Mouse (Mus musculus) megakaryocyte, embryonic 14.5 days (primary cell): ENCODE data around the gene Tnni2. TPM values are rescaled to one million over a fixed set of nuclear protein-coding genes. Genes with fewer than 3 reads are reported as not detected.

Experiments
- H3K27me3 ChIP-seq: replicated peaks from 2 replicates; pipeline ENCODE3; 2012; ENCODE audit warnings: inconsistent platforms
- H3K36me3 ChIP-seq: replicated peaks from 2 replicates; pipeline ENCODE3; 2012; ENCODE audit warnings: low read length, inconsistent platforms, mixed read lengths
- H3K4me1 ChIP-seq: 2 replicates; pipeline ENCODE4 v1.6.1; 2012; ENCODE audit warnings: inconsistent platforms
- H3K4me3 ChIP-seq: replicated peaks from 2 replicates; pipeline ENCODE3; 2012; ENCODE audit warnings: moderate library complexity, mild to moderate bottlenecking, inconsistent platforms
- H3K9me3 ChIP-seq: 2 replicates; pipeline ENCODE4 v1.6.1; 2012; ENCODE audit warnings: inconsistent platforms
- FLI1 ChIP-seq: IDR thresholded peaks from 2 replicates; pipeline ENCODE4 v1.6.1; 2012; ENCODE audit warnings: low read length, inconsistent platforms, mixed read lengths
- GATA1 ChIP-seq: IDR thresholded peaks from 3 replicates; pipeline ENCODE4 v1.6.1; 2012; ENCODE audit warnings: mixed read lengths, low read length, inconsistent platforms, borderline replicate concordance
- polyA plus RNA-seq: library from polyadenylated mRNA; stranded (reverse); fragments of >175 nt; gene quantifications from 2 replicates; pipeline ENCODE4 v1.2.3, GENCODE M21; 2012; ENCODE audit warnings: low replicate concordance; ENCODE audit not compliant: insufficient read depth

Gene Tnni2
- polyA plus RNA-seq, 1 experiment, result 3.4 TPM

- Histone ChIP-seq H3K4me1 (peaks cover 41% of the 10 kb centered on the region), H3K36me3 (no peaks in the 10 kb centered on the region), H3K27me3 (peaks cover 57% of the 10 kb centered on the region), H3K4me3 (no peak overlapping the region), H3K9me3 (peaks cover 5% of the 10 kb centered on the region; the same call in 1 of the 2 replicates)
- TF ChIP-seq GATA1 (no peak), FLI1 (no peak)
Measured at GRCm38 (mm10) chr7:142428213-142428612, 13.4 kb upstream of the Tnni2 start.

- Histone ChIP-seq H3K4me3 (no peak overlapping the region), H3K4me1 (peaks cover 50% of the 10 kb centered on the region), H3K36me3 (no peaks in the 10 kb centered on the region), H3K9me3 (no peaks in the 10 kb centered on the region), H3K27me3 (peaks cover 74% of the 10 kb centered on the region)
- TF ChIP-seq FLI1, result no peak
- TF ChIP-seq GATA1, result no peak
Measured at GRCm38 (mm10) chr7:142430160-142430678, 11.4 kb upstream of the Tnni2 start.

DNA sequence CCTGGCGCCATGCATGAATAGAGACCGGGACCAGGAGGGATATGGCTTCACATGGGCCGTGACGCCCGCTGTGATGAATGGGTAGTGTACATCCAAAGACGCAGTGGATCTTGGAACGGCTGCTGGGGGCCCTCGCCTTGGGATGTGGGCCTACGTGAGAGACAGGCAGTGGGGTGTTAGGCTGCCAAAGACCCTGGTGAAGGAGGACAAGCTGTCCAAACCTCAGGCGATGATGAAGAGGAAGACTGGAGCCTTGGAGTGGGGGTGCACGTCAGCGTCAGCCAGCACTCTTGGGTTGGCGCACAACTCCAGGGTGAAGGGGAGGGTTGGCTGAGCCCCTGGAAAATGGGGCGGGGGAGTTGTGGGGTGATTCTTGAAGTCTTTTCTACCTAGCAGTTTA is 10.5 kb upstream of the Tnni2 start:
- H3K36me3 ChIP-seq, result no peaks in the 10 kb centered on the region
- H3K27me3 ChIP-seq, result peaks cover 74% of the 10 kb centered on the region
- peaks cover 47% of the 10 kb centered on the region for H3K4me1 ChIP-seq
- H3K4me3 ChIP-seq, result no peak overlapping the region
- TF ChIP-seq GATA1 (no peak), FLI1 (no peak)
- H3K9me3 ChIP-seq, result no peaks in the 10 kb centered on the region

GRCm38 (mm10) chr7:142433623-142434022 is 8.0 kb upstream of the Tnni2 start:
- peaks cover 80% of the 10 kb centered on the region for H3K27me3 ChIP-seq
- TF ChIP-seq GATA1 (no peak), FLI1 (no peak)
- H3K36me3 ChIP-seq, result no peaks in the 10 kb centered on the region
- peaks cover 42% of the 10 kb centered on the region for H3K4me1 ChIP-seq
- H3K9me3 ChIP-seq, result no peaks in the 10 kb centered on the region
- no peak overlapping the region for H3K4me3 ChIP-seq

- Histone ChIP-seq H3K4me3 (no peak within 1 kb of the TSS), H3K27me3 (peaks cover 80% of the 10 kb centered on the region), H3K4me1 (peaks cover 42% of the 10 kb centered on the region), H3K9me3 (no peaks in the 10 kb centered on the region), H3K36me3 (no peaks in the 10 kb centered on the region)
- TF ChIP-seq GATA1 (no peak), FLI1 (no peak)
Measured at GRCm38 (mm10) chr7:142434137-142434865, 7.3 kb upstream of the Tnni2 start, which contains the start of gene Syt8. Gene Syt8, plus strand, starts transcription at chr7:142434850.

GRCm38 (mm10) chr7:142435524-142435923 is 6.1 kb upstream of the Tnni2 start:
- TF ChIP-seq FLI1 (no peak), GATA1 (no peak)
- Histone ChIP-seq H3K4me1 (peaks cover 35% of the 10 kb centered on the region), H3K4me3 (no peak overlapping the region), H3K36me3 (no peaks in the 10 kb centered on the region), H3K27me3 (peaks cover 76% of the 10 kb centered on the region), H3K9me3 (no peaks in the 10 kb centered on the region)

DNA sequence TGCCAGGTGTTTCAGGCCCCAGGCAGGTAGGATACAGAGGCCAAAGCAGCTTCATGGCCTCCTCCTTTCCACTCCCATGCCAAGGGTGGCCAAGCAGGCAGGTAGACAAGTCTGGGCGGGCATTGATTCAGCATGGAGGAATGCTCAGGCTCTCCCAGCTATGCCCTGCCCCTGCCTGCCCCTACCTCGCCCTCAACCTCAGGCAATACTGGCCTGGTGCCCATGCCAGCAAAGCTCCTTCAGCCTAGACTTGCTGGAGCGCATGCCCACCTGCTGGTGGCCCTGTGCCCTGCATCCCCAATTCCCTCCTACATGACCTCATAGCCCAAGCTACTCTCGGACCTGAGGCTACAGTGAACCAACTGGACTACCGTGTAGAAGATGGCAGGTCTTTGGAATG is 4.3 kb upstream of the Tnni2 start:
- Histone ChIP-seq H3K4me3 (peak overlapping the region; percentile 10), H3K36me3 (no peaks in the 10 kb centered on the region), H3K9me3 (no peaks in the 10 kb centered on the region), H3K4me1 (peaks cover 36% of the 10 kb centered on the region), H3K27me3 (peaks cover 62% of the 10 kb centered on the region)
- no peak for TF ChIP-seq GATA1
- no peak for TF ChIP-seq FLI1

DNA sequence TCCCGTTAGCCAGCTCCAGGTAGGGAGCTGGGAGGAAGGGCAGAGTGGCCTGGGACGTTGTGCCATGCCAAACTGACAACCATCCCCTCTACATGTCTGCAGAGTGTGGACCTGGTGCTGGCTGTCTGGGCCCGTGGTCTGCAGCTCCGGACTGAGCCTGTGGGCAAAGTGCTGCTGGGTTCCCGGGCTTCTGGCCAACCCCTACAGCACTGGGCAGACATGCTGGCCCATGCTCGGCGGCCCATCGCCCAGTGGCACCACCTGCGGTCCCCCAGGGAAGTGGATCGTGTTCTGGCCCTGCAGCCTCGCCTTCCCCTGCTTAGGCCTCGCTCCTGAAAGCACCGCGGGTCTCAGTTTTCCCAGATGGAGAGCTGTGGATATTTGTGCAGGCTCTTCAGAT is 1.6 kb upstream of the Tnni2 start:
- TF ChIP-seq GATA1 (no peak), FLI1 (no peak)

DNA sequence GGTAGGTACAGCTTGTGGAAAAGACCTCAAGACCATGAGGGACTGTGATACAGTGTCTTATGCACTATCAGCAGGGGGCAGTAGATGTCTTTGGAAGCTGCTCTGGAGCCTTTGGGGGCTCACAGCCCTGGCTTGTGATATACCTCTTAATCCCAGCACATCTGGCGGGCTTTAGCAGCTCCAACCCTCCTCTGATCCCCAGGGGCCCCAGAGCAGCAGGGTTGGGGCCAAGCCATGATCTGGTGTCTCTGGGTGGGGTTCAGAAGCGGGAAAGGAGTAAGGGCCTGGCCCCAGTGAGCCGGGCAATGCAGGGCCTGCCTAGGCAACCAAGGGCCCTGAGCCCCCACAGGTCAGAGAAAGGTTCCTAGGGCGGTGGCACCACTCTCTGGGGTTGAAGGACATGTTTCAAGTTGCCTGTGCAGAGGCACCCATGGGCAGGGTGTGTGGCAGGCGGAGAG is 922 bp upstream of the Tnni2 start:
- Histone ChIP-seq H3K36me3 (no peaks in the 10 kb centered on the region), H3K4me1 (peaks cover 23% of the 10 kb centered on the region), H3K27me3 (peaks cover 45% of the 10 kb centered on the region), H3K9me3 (no peaks in the 10 kb centered on the region), H3K4me3 (no peak overlapping the region)
- TF ChIP-seq GATA1 (no peak), FLI1 (no peak)

More for the DNA sequence above, 1.6 kb upstream of the Tnni2 start:
- H3K27me3 ChIP-seq, result peaks cover 45% of the 10 kb centered on the region
- H3K36me3 ChIP-seq, result no peaks in the 10 kb centered on the region
- H3K4me3 ChIP-seq, result no peak overlapping the region
- no peaks in the 10 kb centered on the region for H3K9me3 ChIP-seq
- peaks cover 30% of the 10 kb centered on the region for H3K4me1 ChIP-seq

- Histone ChIP-seq H3K4me3 (peak overlapping the region; percentile 15), H3K9me3 (no peaks in the 10 kb centered on the region), H3K36me3 (no peaks in the 10 kb centered on the region), H3K4me1 (peaks cover 20% of the 10 kb centered on the region), H3K27me3 (peaks cover 38% of the 10 kb centered on the region)
- TF ChIP-seq GATA1 (no peak), FLI1 (no peak)
Measured at GRCm38 (mm10) chr7:142442081-142442907, 686 bp downstream of the Tnni2 start.
